Mouse (Mus musculus): Measurements from ENCODE around the gene Cd209b. TPM values are rescaled to one million over a fixed set of nuclear protein-coding genes. Genes with fewer than 3 reads are reported as not detected.

Gene Cd209b
- total RNA-seq (2021): under 1 TPM; 0.55 to 0.66 TPM

DNA sequence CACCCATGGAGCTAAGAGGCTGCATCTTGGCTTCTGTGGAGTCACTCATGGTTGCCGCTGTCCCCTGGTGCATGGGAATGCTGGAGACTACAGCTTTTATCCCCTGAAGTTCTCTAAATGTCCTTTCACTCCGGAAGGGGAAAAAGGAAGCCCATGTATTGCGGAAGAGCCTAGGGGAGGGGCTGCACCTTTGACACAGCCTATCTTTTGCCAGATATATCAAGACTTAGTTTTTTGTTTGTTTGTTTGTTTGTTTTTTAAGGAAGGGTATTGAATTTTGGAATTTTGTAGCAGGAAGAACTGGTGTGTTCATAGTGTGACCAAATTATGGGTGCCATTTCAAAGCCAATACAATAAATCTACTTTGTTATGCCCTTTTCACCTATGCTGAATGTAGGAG is at the start of gene Cd209b:
TSS of gene Cd209b (minus strand) at position 101 of the 400 bp plus-strand sequence.
- DNase-seq: no peak

DNA sequence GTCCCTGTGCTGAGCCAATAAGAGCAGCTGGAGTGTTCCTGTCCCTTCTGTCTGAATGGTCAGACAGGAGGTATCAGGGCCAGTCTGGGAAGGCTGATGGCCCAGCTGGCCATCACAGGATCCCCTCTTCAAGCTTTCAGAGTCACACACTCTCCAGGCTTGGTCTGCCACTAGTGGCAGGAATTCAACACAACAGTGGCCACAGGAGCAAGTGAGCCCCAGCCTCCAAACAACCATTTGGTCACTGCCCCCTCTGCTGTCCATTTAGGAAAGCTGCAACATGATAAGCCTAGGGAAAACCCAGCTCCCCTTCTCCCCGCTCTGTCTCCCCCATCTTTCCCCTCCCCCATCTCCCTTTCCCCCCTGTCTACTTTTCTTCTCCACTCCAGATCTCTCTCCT is 29.4 kb upstream of the Cd209b start:
- DNase-seq: no peak

DNA sequence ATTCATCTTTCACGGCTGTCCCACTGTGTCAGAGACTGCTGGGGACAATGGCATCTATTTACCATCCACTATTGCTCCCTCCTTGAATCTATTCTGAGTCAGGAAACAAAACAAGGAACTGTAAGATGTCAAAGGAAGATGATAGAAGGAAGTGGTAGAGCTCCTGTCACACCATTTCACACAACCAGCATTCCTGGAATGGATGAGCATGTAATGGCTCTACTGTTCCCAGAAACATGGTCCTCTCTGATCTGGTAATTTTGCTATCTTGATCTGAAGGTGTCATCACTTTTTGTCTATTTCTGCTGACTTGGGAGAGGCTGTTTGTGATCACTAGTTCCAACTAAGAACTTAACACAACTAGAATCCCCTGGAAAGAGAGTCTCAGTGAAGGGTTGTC is 28.0 kb upstream of the Cd209b start, which contains the start of gene Cd209c:
TSS of gene Cd209c (minus strand) at position 101 of the 400 bp plus-strand sequence.
- DNase-seq: no peak

DNA sequence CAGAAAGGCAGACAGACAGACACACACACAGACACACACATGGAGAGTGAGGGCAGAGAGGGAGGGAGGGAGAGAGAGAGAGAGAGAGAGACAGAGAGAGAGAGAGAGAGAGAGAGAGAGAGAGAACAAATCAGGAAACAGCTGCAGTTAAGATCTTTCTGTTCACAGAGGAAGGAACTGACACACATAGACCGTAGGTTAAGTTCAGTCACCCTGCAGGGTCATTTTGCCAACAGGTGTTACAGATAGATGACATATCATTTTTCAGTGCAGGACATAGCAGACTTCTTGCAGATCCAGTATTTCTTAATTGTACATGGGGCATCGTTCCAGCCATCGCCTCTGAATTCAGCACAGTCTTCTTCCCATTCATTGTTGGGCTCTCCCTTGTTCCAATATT is 13.4 kb upstream of the Cd209b start:
- DNase-seq: no peak

DNA sequence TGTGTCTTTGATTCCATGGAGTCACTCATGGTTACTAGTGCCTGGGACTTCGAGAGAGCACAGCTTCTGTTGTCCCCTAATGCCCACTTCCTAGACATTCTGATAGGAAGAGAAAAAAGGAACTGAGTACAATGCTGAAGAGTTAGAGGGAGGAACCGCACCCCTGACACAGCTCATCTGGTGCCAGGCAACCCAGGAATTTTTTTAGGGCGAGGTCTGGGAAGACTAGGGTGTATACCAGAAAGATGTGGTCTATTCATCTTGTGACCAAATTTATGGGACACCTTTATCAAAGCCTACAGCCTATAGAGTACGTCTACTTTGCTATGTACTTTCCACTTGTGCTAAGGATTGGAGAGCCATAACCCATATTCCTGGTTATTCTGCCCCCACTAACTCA is 48.2 kb downstream of the Cd209b start, which contains the start of gene Cd209d:
TSS of gene Cd209d (minus strand) at position 101 of the 400 bp plus-strand sequence.
- DNase-seq: no peak

DNA sequence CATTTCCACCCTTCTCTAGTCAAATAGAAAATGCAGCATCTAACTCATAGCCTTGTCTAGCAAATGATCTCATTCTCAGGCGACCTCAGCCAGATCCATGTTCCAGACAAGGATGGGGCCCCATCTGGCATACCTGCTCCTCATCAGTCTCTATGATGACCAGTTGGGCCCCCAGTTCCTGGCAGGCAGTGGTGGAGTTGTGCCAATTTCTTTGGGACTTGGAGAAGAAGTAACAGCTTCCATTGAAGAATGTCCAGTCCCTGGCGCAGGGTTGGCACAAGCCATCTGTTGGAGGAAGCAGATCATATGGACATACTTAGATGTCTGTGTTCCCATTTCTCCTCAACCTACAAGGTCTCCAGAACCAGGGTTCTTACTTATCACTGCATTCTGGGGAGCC is 50.5 kb downstream of the Cd209b start:
- DNase-seq: no peak

Other genes starting within 250 kb of the Cd209b start
- gene Fcer2a, start 232.7 kb downstream of the Cd209b start, total RNA-seq (2021): not detected
- not detected for gene Clec4g, start 206.2 kb downstream of the Cd209b start, total RNA-seq (2021)
- not detected for gene Cd209a, start 177.9 kb downstream of the Cd209b start, total RNA-seq (2021)
- not detected for gene Cd209e, start 72.5 kb downstream of the Cd209b start, total RNA-seq (2021)
- not detected for gene Cd209d, start 48.3 kb downstream of the Cd209b start, total RNA-seq (2021)
- gene Cd209c, start 27.9 kb upstream of the Cd209b start, total RNA-seq (2021): under 1 TPM; 0.22 to 0.38 TPM
- gene Cd209f, start 179.0 kb upstream of the Cd209b start, total RNA-seq (2021): under 1 TPM in 1 of 2 experiments, not detected in 1; 0.33 TPM
- under 1 TPM in 1 of 2 experiments, not detected in 1; 0.66 TPM for gene Cd209g, start 207.3 kb upstream of the Cd209b start, total RNA-seq (2021)
- gene Evi5l, start 239.7 kb upstream of the Cd209b start, total RNA-seq (2021): 100 to 1,000 TPM in 1 of 2 experiments, 10 to 100 TPM in 1; 98.7 to 111 TPM